Mouse (Mus musculus) spleen, postnatal 0 days (tissue): ENCODE data around the gene Ush2a. TPM values are rescaled to one million over a fixed set of nuclear protein-coding genes. Genes with fewer than 3 reads are reported as not detected.

Source experiments
- polyA plus RNA-seq: library from polyadenylated mRNA; unstranded; fragments of >200 nt; fragmentation: Nextera tagmentation; extraction: Ambion mirVana; gene quantifications from 2 replicates; pipeline ENCODE4 v1.2.1, GENCODE M21; 2015

The Ush2a gene
- polyA plus RNA-seq: not detected in 2 replicates

GRCm38 (mm10) chr1:188261903-188262682, at the start of gene Ush2a:
TSS of gene Ush2a (plus strand) at chr1:188262023.

GRCm38 (mm10) chr1:189007239-189007979, 745.6 kb downstream of the Ush2a start, which contains the start of gene Kctd3:
TSS of gene Kctd3 (minus strand) at chr1:189007841.

